Mouse (Mus musculus) brain, embryonic 14.5 days (tissue): ENCODE results near the gene Alg1. TPM values are rescaled to one million over a fixed set of nuclear protein-coding genes. Genes with fewer than 3 reads are reported as not detected.
"Not testable (repeated sequence)": the region's sequence is repeated elsewhere in the genome, so short reads cannot be mapped to it uniquely, and the experiment has no call there.

Experiments
- DNase-seq: peaks from one replicate; pipeline ENCODE4 v3.0.0-alpha.2; 2011; ENCODE audit warnings: low read depth
- CTCF ChIP-seq: fragments of 200-500 bp; IDR thresholded peaks from 2 replicates; pipeline ENCODE4 v1.5.1; 2012; ENCODE audit warnings: inconsistent platforms, mild to moderate bottlenecking, moderate library complexity, borderline replicate concordance; ENCODE audit not compliant: insufficient read depth, insufficient read length; ENCODE audit errors: extremely low read depth
- POLR2A ChIP-seq: fragments of 200-500 bp; IDR thresholded peaks from 2 replicates; pipeline ENCODE4 v1.6.1; 2012; ENCODE audit warnings: mild to moderate bottlenecking, inconsistent platforms, borderline replicate concordance; ENCODE audit not compliant: poor library complexity, insufficient read depth, insufficient read length, severe bottlenecking; ENCODE audit errors: extremely low read depth
- polyA plus RNA-seq: library from polyadenylated mRNA; depleted of rRNA; stranded (reverse); fragments of >200 nt; gene quantifications from 2 replicates; pipeline ENCODE4 v1.2.3, GENCODE M21; 2012

Alg1 gene
- polyA plus RNA-seq, 1 experiment: 42.9 TPM

- no peak for DNase-seq
- TF ChIP-seq POLR2A (no peak), CTCF (no peak)
These were observed 23.1 kb upstream of the Alg1 start for GRCm38 (mm10) chr16:5210365-5210764.

- no peak for TF ChIP-seq CTCF
- no peak for TF ChIP-seq POLR2A
- DNase-seq: no peak
These were observed 21.3 kb upstream of the Alg1 start for GRCm38 (mm10) chr16:5212150-5212549.

- DNase-seq: no peak
- no peak for TF ChIP-seq POLR2A
- TF ChIP-seq CTCF: no peak
These were observed 19.3 kb upstream of the Alg1 start for GRCm38 (mm10) chr16:5214126-5214525.

- TF ChIP-seq CTCF (no peak), POLR2A (no peak)
- no peak for DNase-seq
These were observed 16.7 kb upstream of the Alg1 start for GRCm38 (mm10) chr16:5216686-5217085.

GRCm38 (mm10) chr16:5217341-5218133, 15.9 kb upstream of the Alg1 start:
- TF ChIP-seq CTCF (no peak), POLR2A (no peak)
- no peak for DNase-seq

GRCm38 (mm10) chr16:5221403-5221802, 12.0 kb upstream of the Alg1 start:
- TF ChIP-seq CTCF (no peak), POLR2A (no peak)
- peak; percentile 7 for DNase-seq

GRCm38 (mm10) chr16:5222140-5222539, 11.3 kb upstream of the Alg1 start, which contains the start of gene AU021092:
TSS of gene AU021092 (minus strand) at chr16:5222299.
- TF ChIP-seq POLR2A: no peak
- no peak for TF ChIP-seq CTCF
- DNase-seq: no peak

- not testable (repeated sequence) for DNase-seq
These were observed 6.9 kb upstream of the Alg1 start for GRCm38 (mm10) chr16:5226534-5226933.

GRCm38 (mm10) chr16:5227501-5227900, 5.9 kb upstream of the Alg1 start:
- not testable (repeated sequence) for DNase-seq

GRCm38 (mm10) chr16:5228103-5228502, 5.3 kb upstream of the Alg1 start:
- DNase-seq: not testable (repeated sequence)

- DNase-seq: no peak
- TF ChIP-seq POLR2A: no peak
- TF ChIP-seq CTCF: no peak
These were observed 439 bp upstream of the Alg1 start for GRCm38 (mm10) chr16:5232982-5233381.

- TF ChIP-seq POLR2A: no peak
- TF ChIP-seq CTCF: no peak
These were observed 8.9 kb downstream of the Alg1 start for GRCm38 (mm10) chr16:5242355-5242754.

GRCm38 (mm10) chr16:5242882-5243281, 9.5 kb downstream of the Alg1 start:
- TF ChIP-seq POLR2A (no peak), CTCF (no peak)
- no peak for DNase-seq

More at GRCm38 (mm10) chr16:5242355-5242754, 8.9 kb downstream of the Alg1 start:
- DNase-seq: no peak
